8 mouse cellular contexts compared by ENCODE assay signal in genomic region chr6:38874565-38875257, GRCm38 (mm10). TPM values are rescaled to one million over a fixed set of nuclear protein-coding genes. Genes with fewer than 3 reads are reported as not detected.
A peak's percentile ranks its signal among the peaks of the same experiment; 100 is the strongest.
DNase-seq lines count a peak whose midpoint lies in the region; ATAC-seq and TF ChIP-seq lines count a peak whose summit lies in the region.

No protein-coding gene starts in this region.

- peaks cover 28% of the 10 kb centered on the region for H3K4me1 ChIP-seq in kidney, adult 2 months (ENCODE audit: control insufficient read depth, insufficient read depth, low read length)
- H3K4me1 ChIP-seq in bone marrow, adult 2 months (ENCODE audit: control insufficient read depth, insufficient read depth, low read length), result peaks cover 4% of the 10 kb centered on the region
- peaks cover 13% of the 10 kb centered on the region; the same call in 1 of the 2 replicates for H3K4me1 ChIP-seq in forebrain, postnatal 0 days (ENCODE audit: insufficient read depth)
- H3K4me1 ChIP-seq in kidney, embryonic 15.5 days, result peaks cover 42% of the 10 kb centered on the region
- H3K4me1 ChIP-seq in stomach, postnatal 0 days (replicated peaks; ENCODE audit: control insufficient read depth, insufficient read depth), result peaks cover 8% of the 10 kb centered on the region; the same call in 1 of the 2 replicates

- TF ChIP-seq POLR2A in kidney, adult 2 months (IDR thresholded peaks at IDR 0.05; ENCODE audit: low read depth, low read length), result no peak
- no peak for TF ChIP-seq POLR2A in bone marrow, adult 2 months (IDR thresholded peaks at IDR 0.05; ENCODE audit: borderline replicate concordance, control insufficient read depth, low read depth, low read length)

- TF ChIP-seq EP300 in stomach, postnatal 0 days (optimal IDR thresholded peaks at IDR 0.05), result no peak

- H3K27ac ChIP-seq in kidney, adult 2 months (ENCODE audit: insufficient read depth, low read depth, low read length), result peak overlapping the region; percentile 96
- H3K27ac ChIP-seq in bone marrow, adult 2 months (ENCODE audit: control insufficient read depth, insufficient read depth, low read depth, low read length, poor library complexity), result peak overlapping the region; percentile 97
- peak overlapping the region; percentile 95 for H3K27ac ChIP-seq in forebrain, postnatal 0 days (ENCODE audit: low read depth, low read length)
- H3K27ac ChIP-seq in kidney, embryonic 15.5 days, result peak overlapping the region; percentile 96
- H3K27ac ChIP-seq in stomach, postnatal 0 days (replicated peaks), result peak overlapping the region; percentile 98

- TF ChIP-seq CTCF in kidney, adult 2 months (conservative IDR thresholded peaks at IDR 0.05; ENCODE audit: insufficient read depth, insufficient read length, low read depth, low read length), result no peak
- no peak for TF ChIP-seq CTCF in bone marrow, adult 2 months (IDR thresholded peaks at IDR 0.05; ENCODE audit: control insufficient read depth, insufficient read depth, low read length)
- TF ChIP-seq CTCF in forebrain, postnatal 0 days (IDR thresholded peaks at IDR 0.05; ENCODE audit: low read depth), result no peak
- no peak for TF ChIP-seq CTCF in stomach, postnatal 0 days (IDR thresholded peaks at IDR 0.05; ENCODE audit: low read depth)

- H3K9me3 ChIP-seq in forebrain, postnatal 0 days (ENCODE audit: low read length), result no peaks in the 10 kb centered on the region
- no peaks in the 10 kb centered on the region for H3K9me3 ChIP-seq in kidney, embryonic 15.5 days (replicated peaks)
- no peaks in the 10 kb centered on the region for H3K9me3 ChIP-seq in stomach, postnatal 0 days (ENCODE audit: control insufficient read depth, low read length)

- ATAC-seq in forebrain, postnatal 0 days, result no peak
- ATAC-seq in kidney, embryonic 15.5 days (replicated peaks; ENCODE audit: low FRiP score), result no peak
- peak; percentile 42; the same call in 1 of the 2 replicates for ATAC-seq in megakaryocyte-erythroid progenitor cell, adult 5-6 weeks (replicated peaks; ENCODE audit: low FRiP score, low TSS enrichment, poor library complexity, severe bottlenecking)
- ATAC-seq in stomach, postnatal 0 days (ENCODE audit: low FRiP score, low TSS enrichment), result no peak

- peak overlapping the region; percentile 58 for H3K4me3 ChIP-seq in kidney, adult 2 months (ENCODE audit: insufficient read depth, low read depth, low read length)
- peak overlapping the region; percentile 83 for H3K4me3 ChIP-seq in bone marrow, adult 2 months (replicated peaks; ENCODE audit: control insufficient read depth, low read depth, low read length)
- peak overlapping the region; percentile 98 for H3K4me3 ChIP-seq in forebrain, postnatal 0 days (ENCODE audit: low read depth, low read length)
- peak overlapping the region; percentile 92 for H3K4me3 ChIP-seq in kidney, embryonic 15.5 days (replicated peaks)
- peak overlapping the region; percentile 100 for H3K4me3 ChIP-seq in stomach, postnatal 0 days (ENCODE audit: low read depth, low read length)

- H3K36me3 ChIP-seq in kidney, adult 2 months (ENCODE audit: control insufficient read depth, insufficient read depth, low read length), result no peaks in the 10 kb centered on the region
- H3K36me3 ChIP-seq in forebrain, postnatal 0 days (ENCODE audit: insufficient read depth), result no peaks in the 10 kb centered on the region
- H3K36me3 ChIP-seq in kidney, embryonic 15.5 days, result peaks cover 5% of the 10 kb centered on the region; the same call in 1 of the 2 replicates
- H3K36me3 ChIP-seq in stomach, postnatal 0 days (ENCODE audit: control insufficient read depth, insufficient read depth, low read length), result no peaks in the 10 kb centered on the region

- peak; percentile 51 for DNase-seq in kidney, adult 2 months
- no peak for DNase-seq in kidney, adult 8-10 months
- DNase-seq in forebrain, postnatal 0 days, result peak; percentile 48
- peak; percentile 31 for DNase-seq in stomach, postnatal 0 days (ENCODE audit: low spot score)
- DNase-seq in layer of hippocampus, adult 9-10 months (ENCODE audit: low spot score), result no peak

- H3K4me2 ChIP-seq in forebrain, postnatal 0 days (ENCODE audit: low read depth), result peak overlapping the region; percentile 62
- peak overlapping the region; percentile 70 for H3K4me2 ChIP-seq in kidney, embryonic 15.5 days
- peak overlapping the region; percentile 56 for H3K4me2 ChIP-seq in stomach, postnatal 0 days (replicated peaks; ENCODE audit: low read depth)

- H3K9ac ChIP-seq in forebrain, postnatal 0 days, result peak overlapping the region; percentile 96
- H3K9ac ChIP-seq in kidney, embryonic 15.5 days, result peak overlapping the region; percentile 98
- H3K9ac ChIP-seq in stomach, postnatal 0 days (ENCODE audit: low read length), result peak overlapping the region; percentile 99

- no peaks in the 10 kb centered on the region for H3K27me3 ChIP-seq in kidney, adult 2 months (replicated peaks; ENCODE audit: control insufficient read depth, insufficient read depth, low read length)
- H3K27me3 ChIP-seq in forebrain, postnatal 0 days (ENCODE audit: insufficient read depth, low read length), result no peaks in the 10 kb centered on the region
- H3K27me3 ChIP-seq in kidney, embryonic 15.5 days, result peaks cover 3% of the 10 kb centered on the region; the same call in 1 of the 2 replicates
- H3K27me3 ChIP-seq in stomach, postnatal 0 days (ENCODE audit: control insufficient read depth, insufficient read depth, low read length), result no peaks in the 10 kb centered on the region

- under 1% methylated on average over 23 of the region's 23 CpGs for WGBS in kidney, adult 2 months
- under 1% methylated on average over 23 of the region's 23 CpGs for WGBS in bone marrow, adult 2 months
- WGBS in forebrain, postnatal 0 days, result under 1% methylated on average over 23 of the region's 23 CpGs
- under 1% methylated on average over 23 of the region's 23 CpGs for WGBS in kidney, embryonic 15.5 days
- WGBS in stomach, postnatal 0 days, result under 1% methylated on average over 23 of the region's 23 CpGs

RNA-seq across cellular contexts. Expression of gene Tbxas1, which starts 0.5 kb away (rescaled TPM):
- polyA plus RNA-seq in kidney, adult 2 months (2012; rRNA removed), result 19.5 and 21.5 TPM in 2 replicates
- 25.1 and 59.7 TPM in 2 replicates for polyA plus RNA-seq in bone marrow, adult 2 months (2011; ENCODE audit: insufficient read depth, insufficient read length, low replicate concordance, missing spikeins)
- total RNA-seq in forebrain, postnatal 0 days (2014; rRNA removed), result 1.5 and 1.8 TPM in 2 replicates
- 1.9 and 2.0 TPM in 2 replicates for polyA plus RNA-seq in forebrain, postnatal 0 days (2015; fragmentation: Nextera tagmentation; extraction: Ambion mirVana)
- 5.3 and 6.4 TPM in 2 replicates for polyA plus RNA-seq in kidney, embryonic 15.5 days (2015; fragmentation: Nextera tagmentation; extraction: Ambion mirVana)
- total RNA-seq in megakaryocyte-erythroid progenitor cell, adult 5-6 weeks (2014; fragmentation: Nextera tagmentation), result 1.6 and 6.4 TPM in 2 replicates
- 2.5 and 8.8 TPM in 2 replicates for total RNA-seq in megakaryocyte-erythroid progenitor cell, adult 5-6 weeks (2017)
- polyA plus RNA-seq in stomach, postnatal 0 days (2015; fragmentation: Nextera tagmentation; extraction: Ambion mirVana), result 1.9 and 2.0 TPM in 2 replicates

RNA-seq across cellular contexts. Expression of gene Hipk2, which starts 1.3 kb away (rescaled TPM):
- 46.4 and 50.8 TPM in 2 replicates for polyA plus RNA-seq in kidney, adult 2 months (2012; rRNA removed)
- 23.4 and 39.5 TPM in 2 replicates for polyA plus RNA-seq in bone marrow, adult 2 months (2011; ENCODE audit: insufficient read depth, insufficient read length, low replicate concordance, missing spikeins)
- total RNA-seq in forebrain, postnatal 0 days (2014; rRNA removed), result 22.8 and 28.6 TPM in 2 replicates
- 7.2 and 17.8 TPM in 2 replicates for polyA plus RNA-seq in forebrain, postnatal 0 days (2015; fragmentation: Nextera tagmentation; extraction: Ambion mirVana)
- 28.6 and 30.8 TPM in 2 replicates for polyA plus RNA-seq in kidney, embryonic 15.5 days (2015; fragmentation: Nextera tagmentation; extraction: Ambion mirVana)
- total RNA-seq in megakaryocyte-erythroid progenitor cell, adult 5-6 weeks (2014; fragmentation: Nextera tagmentation), result 24.3 and 27.9 TPM in 2 replicates
- total RNA-seq in megakaryocyte-erythroid progenitor cell, adult 5-6 weeks (2017), result 5.1 and 9.2 TPM in 2 replicates
- 13.7 and 13.9 TPM in 2 replicates for polyA plus RNA-seq in stomach, postnatal 0 days (2015; fragmentation: Nextera tagmentation; extraction: Ambion mirVana)

Comparison
In these comparisons a context has a peak if more than half of its experiments do, and no peak if none do; other contexts are left out.
1. DNase-seq: peak in kidney, adult 2 months (single experiment), forebrain, postnatal 0 days (single experiment) and stomach, postnatal 0 days (single experiment); none in kidney, adult 8-10 months (0 of 2) and layer of hippocampus, adult 9-10 months (single experiment).
2. Peak in every context shown above with its lines, with median percentiles within 50 percentile points of each other: H3K27ac ChIP-seq, H3K4me3 ChIP-seq, H3K4me2 ChIP-seq and H3K9ac ChIP-seq.